Mouse (Mus musculus) spleen, postnatal 10 days (tissue): Measurements from ENCODE around the gene Lad1.
A peak's percentile ranks its signal among the peaks of the same experiment; 100 is the strongest.

Experiments
- DNase-seq, 2 experiments: peaks; one replicate each; pipeline ENCODE4 v3.0.0; 2021 to 2022; ENCODE audit warnings: low spot score in 2 of 2

The Lad1 gene

DNA sequence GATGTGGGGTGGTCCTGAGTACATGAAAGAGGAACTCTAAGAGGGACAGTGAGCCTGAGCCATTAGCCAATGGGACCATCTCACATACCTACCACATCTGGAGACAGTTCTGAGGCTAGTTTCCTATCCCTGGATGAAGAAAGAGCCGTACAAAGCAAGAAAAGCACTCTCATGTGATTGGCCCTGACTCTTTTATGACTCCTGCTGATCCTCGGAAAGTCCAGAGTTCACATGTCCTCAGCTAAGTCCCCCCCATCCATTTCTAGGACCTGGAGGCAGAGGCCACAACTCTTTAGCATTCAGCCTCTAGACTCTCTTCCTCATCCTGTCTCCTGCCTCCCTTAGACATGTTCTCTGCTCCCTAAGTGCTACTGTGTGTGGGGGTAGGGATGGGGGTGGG, 58.9 kb downstream of the Lad1 start:
- no peak for DNase-seq

- DNase-seq: peak; percentile 22 to 76
Observed at GRCm38 (mm10) chr1:135882385-135883109, 64.1 kb downstream of the Lad1 start.
